Mouse (Mus musculus) regulatory T cell (primary cell): Measurements from ENCODE around the gene Pak4.
"Not testable (repeated sequence)": the region's sequence is repeated elsewhere in the genome, so short reads cannot be mapped to it uniquely, and the experiment has no call there.

Experiments
- in situ Hi-C: fragments of 300-600 bp; cut with MboI, MseI; formaldehyde crosslinking; loops from one replicate; pipeline ENCODE4 v1.15.1; 2025; ENCODE audit warnings: high pct_unique_total_duplicates

The Pak4 gene

GRCm38 (mm10) chr7:28562951-28563350, 35.0 kb downstream of the Pak4 start:
- in situ Hi-C loops = no loop called here

GRCm38 (mm10) chr7:28562371-28562770, 35.6 kb downstream of the Pak4 start:
- in situ Hi-C loops = no loop called here

GRCm38 (mm10) chr7:28561967-28562366, 36.0 kb downstream of the Pak4 start:
- in situ Hi-C loops = no loop called here

GRCm38 (mm10) chr7:28560856-28561255, 37.1 kb downstream of the Pak4 start:
- in situ Hi-C loops = no loop called here

GRCm38 (mm10) chr7:28558486-28558885, 39.5 kb downstream of the Pak4 start:
- in situ Hi-C loops = no loop called here

- in situ Hi-C loops = no loop called here
These were observed 40.3 kb downstream of the Pak4 start for GRCm38 (mm10) chr7:28557708-28558107.

- in situ Hi-C loops = no loop called here
These were observed 40.9 kb downstream of the Pak4 start for GRCm38 (mm10) chr7:28557069-28557468.

GRCm38 (mm10) chr7:28555939-28556535, 41.9 kb downstream of the Pak4 start:
- in situ Hi-C loops = no loop called here

GRCm38 (mm10) chr7:28553076-28553475, 44.9 kb downstream of the Pak4 start:
- in situ Hi-C loops = no loop called here

GRCm38 (mm10) chr7:28547628-28548027, 50.4 kb downstream of the Pak4 start:
- in situ Hi-C loops = no loop called here

- in situ Hi-C loops = no loop called here
These were observed 50.8 kb downstream of the Pak4 start, which contains the start of gene Nccrp1 for GRCm38 (mm10) chr7:28547154-28547553. Gene Nccrp1, minus strand, starts transcription at chr7:28547254.

GRCm38 (mm10) chr7:28546649-28547048, 51.3 kb downstream of the Pak4 start:
- in situ Hi-C loops = no loop called here

- in situ Hi-C loops = no loop called here
These were observed 52.1 kb downstream of the Pak4 start for GRCm38 (mm10) chr7:28545891-28546210.

- in situ Hi-C loops = no loop called here
These were observed 52.7 kb downstream of the Pak4 start for GRCm38 (mm10) chr7:28545048-28545890.

GRCm38 (mm10) chr7:28544051-28544601, 53.9 kb downstream of the Pak4 start:
- in situ Hi-C loops = no loop called here

GRCm38 (mm10) chr7:28540526-28540925, 57.5 kb downstream of the Pak4 start, which contains the start of gene Sycn:
Gene Sycn, plus strand, starts transcription at chr7:28540885.
- in situ Hi-C loops = no loop called here

- in situ Hi-C loops = not testable (repeated sequence)
These were observed 59.1 kb downstream of the Pak4 start for GRCm38 (mm10) chr7:28538886-28539285.

GRCm38 (mm10) chr7:28532005-28532404, 66.0 kb downstream of the Pak4 start:
- in situ Hi-C loops = no loop called here

GRCm38 (mm10) chr7:28527922-28528719, 69.9 kb downstream of the Pak4 start:
- in situ Hi-C loops = loop anchor here (5.0 kb wide), 1 partner anchor 81 kb away; no protein-coding TSS in a partner anchor

GRCm38 (mm10) chr7:28522536-28522935, 75.4 kb downstream of the Pak4 start, which contains the start of gene Ifnl3:
Gene Ifnl3, plus strand, starts transcription at chr7:28522836.
- in situ Hi-C loops = not testable (repeated sequence)

GRCm38 (mm10) chr7:28511441-28511840, 86.5 kb downstream of the Pak4 start:
- in situ Hi-C loops = loop anchor here (10.0 kb wide), 1 partner anchor 1227 kb away; no protein-coding TSS in a partner anchor
